Mouse (Mus musculus) lung, adult 2 months (tissue): ENCODE results near the gene Mgat5.

Source experiments
- CTCF ChIP-seq: fragments of 200-500 bp; IDR thresholded peaks from 2 replicates; pipeline ENCODE4 v1.5.1; 2011; ENCODE audit warnings: mild to moderate bottlenecking, low read length, control low read depth; ENCODE audit not compliant: insufficient read depth
- POLR2A ChIP-seq: fragments of 200-500 bp; IDR thresholded peaks from 2 replicates; pipeline ENCODE4 v1.6.1; 2011; ENCODE audit warnings: low read depth, mild to moderate bottlenecking, control low read depth, low read length, borderline replicate concordance; ENCODE audit errors: extremely low read depth

- TF ChIP-seq CTCF (no peak), POLR2A (no peak)
These were observed 293.9 kb downstream of the Mgat5 start for GRCm38 (mm10) chr1:127498746-127499145.
